Mouse (Mus musculus) thymus, postnatal 10 days (tissue): Measurements from ENCODE around the gene Cobll1.
A peak's percentile ranks its signal among the peaks of the same experiment; 100 is the strongest.

Source experiments
- DNase-seq, 2 experiments: peaks; one replicate each; pipeline ENCODE4 v3.0.0; 2021; ENCODE audit warnings: low spot score in 2 of 2

The Cobll1 gene

DNA sequence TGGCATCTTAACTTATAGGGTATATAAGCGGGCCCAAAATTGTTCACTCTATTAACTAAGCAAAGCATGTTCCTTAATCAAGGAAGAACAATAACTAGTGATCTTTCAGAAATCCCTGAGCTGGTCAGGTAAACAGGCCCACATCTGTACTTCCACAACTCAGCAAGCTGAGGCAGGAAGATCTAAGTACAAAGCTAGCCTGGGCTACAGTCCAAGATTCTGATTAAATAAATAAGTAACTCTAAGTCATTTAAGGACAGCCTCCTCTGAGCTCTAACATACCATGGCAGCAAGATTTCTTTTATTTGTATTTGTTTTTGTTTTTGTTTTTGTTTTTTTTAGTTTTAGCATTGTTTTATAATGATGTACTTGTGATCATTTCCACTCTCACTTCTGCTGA, 42.2 kb downstream of the Cobll1 start:
- no peak for DNase-seq

DNA sequence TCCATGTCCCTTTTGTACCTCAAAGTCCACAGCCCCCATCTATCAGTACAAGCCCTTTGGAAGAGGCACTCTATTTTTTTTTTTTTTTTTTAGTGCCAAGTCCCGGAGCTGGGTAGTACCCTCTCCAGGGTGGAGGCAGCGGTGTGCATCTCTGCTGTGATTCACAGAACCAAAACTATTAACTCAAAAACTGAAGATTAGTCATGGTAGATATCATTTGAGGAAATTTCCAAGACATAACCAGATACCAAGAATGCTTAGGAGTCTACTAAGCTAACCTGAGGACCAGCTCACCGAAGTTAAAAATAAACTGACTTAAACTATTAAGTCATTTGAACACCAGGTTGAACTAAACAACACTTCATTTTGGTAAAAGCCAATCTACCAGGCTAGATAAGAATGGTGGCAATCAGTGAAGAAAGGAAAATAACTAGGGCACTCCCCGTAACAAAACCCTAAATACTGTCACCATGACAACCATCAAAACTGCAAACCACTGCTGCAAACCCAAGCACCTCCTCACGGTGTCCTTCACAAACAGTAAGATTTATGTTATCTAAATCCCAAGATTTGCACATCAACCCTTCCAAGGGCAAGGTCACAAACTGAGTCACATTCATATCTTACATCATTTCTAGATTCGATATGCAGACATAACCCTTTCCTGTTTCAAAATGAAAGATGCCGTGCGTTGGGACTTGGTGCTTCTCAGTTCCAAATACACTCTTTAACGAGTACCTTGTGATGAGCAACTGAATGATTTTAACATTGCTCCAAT, 43.8 kb downstream of the Cobll1 start:
- DNase-seq = no peak

DNA sequence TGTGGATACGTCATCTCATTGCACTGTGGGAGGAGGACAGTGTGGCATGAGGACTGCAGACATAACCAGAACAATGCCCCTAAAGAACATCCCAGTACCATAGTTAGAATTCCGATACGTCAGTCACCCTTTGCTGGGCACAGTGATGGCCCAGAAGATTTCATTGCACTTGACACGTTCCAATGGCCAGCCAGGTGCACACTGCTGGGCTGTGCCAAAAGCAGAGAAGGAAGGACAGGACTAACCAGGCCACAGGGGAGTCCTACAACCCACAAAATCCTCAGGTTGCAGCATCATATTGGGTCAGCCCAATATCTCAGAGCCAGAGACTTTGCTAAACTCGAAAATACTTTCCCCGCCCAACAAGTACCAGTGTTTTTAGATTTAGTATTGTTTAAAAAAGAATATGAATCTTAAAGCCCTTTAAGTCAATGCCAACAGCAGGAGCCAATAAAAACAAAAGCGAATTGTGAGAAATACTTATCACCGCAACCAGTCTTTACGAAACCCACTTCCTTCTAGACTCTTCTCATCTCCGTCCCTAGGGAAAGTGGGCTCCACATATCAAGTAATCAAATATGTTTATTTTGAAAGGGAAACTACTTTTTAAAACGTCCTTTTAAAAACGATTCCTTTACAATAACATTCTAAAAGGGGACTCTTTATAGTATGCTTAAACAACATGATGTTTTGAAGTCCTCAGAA, 46.0 kb downstream of the Cobll1 start:
- no peak for DNase-seq

DNA sequence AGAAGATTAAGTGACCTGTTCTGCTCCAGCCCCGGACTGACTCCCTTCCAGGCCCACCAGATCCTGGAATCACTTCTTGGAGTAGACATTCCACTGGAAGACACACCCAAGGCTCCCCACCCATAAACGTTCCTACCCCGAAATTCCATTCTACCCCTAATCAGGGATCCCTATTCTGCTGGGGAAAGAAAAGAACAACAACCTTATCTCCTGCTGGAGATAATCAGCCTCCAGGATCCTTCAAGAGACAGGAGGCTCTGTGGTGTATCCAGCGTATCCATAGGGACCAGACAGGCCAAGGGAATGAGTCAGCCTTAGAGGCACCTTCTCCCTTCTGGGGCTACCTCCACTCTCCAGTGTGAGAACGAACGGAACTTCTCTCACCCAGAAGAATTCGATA, 47.8 kb downstream of the Cobll1 start:
- no peak for DNase-seq

DNA sequence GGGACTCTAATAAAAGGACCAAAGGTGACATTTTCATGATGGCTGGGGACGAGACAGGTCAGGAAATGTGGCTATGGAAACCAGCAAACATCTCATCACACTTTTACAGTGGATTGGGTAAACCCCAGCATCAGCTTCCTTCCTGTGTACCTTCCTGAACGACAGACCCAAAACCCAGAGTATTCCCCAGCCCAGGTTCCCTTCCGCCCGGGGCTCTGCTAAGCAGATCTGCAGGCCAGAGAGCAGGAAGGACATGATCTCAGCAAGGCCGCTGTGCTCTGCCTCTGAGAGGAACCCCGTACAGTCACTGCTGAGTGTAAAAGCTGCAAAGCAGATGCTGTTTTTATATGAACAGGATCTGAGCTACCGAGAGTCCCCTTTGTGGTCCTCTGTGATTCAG, 49.9 kb downstream of the Cobll1 start:
- DNase-seq = peak; percentile 14 to 24

DNA sequence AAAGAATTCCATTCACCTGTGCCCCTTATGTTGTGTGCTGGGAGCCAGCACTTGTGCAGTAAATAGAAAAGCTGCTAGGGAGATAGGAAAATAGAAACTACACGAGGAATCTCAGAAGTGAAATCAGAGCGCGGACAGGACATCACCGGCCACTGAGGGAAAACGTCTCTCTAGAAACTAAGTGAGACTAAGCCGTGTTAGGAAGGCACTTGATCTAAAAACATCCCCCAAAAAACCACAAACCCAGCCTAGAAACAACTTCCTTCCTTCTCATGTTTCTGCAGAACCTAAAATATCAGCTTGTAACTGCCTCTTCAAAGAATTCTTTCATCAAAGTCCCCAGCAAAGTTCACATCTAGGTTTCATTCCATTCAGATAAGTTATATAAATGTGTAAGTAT, 50.6 kb downstream of the Cobll1 start:
- DNase-seq = peak in 1 of 2 experiments; percentile 29

DNA sequence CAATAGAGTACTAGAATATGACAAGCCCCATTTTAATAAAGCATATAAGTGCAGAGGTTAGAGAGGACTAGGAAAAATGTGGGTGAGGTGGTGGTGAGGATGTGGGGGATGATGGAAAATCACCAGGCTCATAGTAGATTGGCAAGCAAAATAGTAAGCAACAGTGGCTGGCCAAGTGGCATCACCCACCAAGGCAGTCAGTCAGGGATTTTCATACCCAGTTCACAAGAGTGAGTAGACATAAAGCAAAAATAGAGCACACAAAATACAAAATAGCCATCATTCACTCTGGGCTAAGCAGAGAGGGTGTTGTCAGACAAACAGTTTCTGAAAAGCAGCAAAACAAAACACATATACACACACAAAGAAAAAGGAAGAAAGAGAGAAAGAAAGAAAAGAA, 51.6 kb downstream of the Cobll1 start:
- DNase-seq = no peak

DNA sequence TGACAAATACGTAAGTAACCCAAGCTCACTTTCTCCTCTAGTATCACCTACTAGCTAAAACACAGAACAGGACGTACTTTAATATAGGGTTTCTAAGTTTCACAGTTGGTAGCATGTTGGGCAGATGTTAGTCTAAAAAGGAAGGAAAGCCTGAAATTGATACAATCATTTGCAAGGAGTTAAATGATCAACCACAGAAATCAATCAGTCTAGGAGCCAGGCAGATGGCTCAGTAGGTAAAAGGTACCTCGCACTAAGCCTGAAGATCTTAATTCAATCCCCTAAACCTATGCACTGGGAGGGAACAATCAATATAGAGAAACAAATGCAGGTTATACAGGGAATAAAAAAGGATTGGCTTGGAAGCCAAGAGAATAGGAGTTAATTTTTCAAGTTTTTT, 52.0 kb downstream of the Cobll1 start:
- DNase-seq = no peak

DNA sequence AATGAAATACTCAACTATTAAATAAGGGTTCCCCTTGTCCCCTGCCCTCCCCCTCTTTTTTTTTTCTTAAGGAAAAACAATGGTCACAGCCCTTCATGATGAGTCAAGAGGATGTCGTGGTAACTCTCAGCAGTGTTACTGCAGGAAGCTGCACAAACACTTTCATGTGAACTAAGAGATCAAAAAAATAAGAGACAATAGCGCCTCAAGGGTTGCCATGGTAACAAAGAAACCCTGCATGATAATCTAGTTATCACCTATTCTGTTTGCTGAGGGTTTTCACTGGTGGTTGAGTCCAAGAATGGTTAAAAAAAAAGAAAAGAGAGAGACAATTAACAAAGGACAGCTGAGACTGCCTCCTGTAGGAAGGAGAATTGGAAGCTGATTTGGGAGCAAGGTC, 56.5 kb downstream of the Cobll1 start:
- peak in 1 of 2 experiments; percentile 16 for DNase-seq

DNA sequence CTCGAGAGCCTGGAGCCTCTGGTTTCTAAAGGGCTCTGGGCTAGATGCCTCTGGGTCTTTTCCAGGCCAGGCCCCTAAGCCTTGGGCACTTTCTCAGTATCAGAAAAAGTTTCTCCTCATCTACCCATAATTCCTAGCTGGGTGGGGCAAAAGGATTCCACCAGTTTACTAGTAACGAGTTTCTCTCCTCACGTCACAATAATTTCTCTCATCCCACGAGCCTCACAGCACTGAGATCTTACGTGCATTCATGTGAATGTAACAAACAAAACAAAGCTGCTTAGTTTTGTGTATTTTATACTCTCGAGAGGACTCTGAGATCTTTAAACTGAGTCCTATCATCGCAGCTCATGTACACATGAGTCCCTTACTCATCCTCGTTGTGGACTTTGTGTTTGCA, 57.5 kb downstream of the Cobll1 start:
- no peak for DNase-seq

DNA sequence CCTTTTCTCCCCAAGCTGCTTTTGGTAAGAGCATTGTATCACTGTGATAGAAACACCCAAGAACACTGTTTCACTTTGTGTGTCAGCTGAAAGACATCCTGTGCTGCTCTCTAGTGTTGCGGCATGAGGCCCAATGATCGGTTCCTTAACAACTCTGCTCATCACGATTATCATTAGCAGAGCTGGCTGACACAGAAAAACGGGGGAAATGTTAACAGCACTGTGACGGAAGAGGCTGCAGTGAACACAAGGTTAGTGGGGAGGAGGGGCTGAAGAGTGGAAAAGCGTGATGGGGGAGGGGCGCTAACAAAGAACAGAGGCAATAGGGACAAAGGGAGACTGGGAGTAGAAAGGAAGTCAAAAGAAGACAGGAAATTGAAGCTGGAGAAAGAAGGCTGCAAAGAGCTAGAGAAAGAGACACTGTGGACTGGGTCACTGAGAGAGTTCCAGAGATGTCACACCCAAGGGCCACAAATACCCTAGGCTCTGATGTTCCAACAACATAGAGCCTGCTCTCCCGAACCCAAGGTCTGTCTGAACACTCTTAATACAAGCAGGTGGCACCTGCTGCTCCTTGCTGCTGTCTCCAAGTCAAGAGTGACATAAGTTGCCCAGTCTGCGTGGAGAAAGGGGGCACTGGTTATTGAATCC, 58.0 kb downstream of the Cobll1 start:
- DNase-seq = no peak

DNA sequence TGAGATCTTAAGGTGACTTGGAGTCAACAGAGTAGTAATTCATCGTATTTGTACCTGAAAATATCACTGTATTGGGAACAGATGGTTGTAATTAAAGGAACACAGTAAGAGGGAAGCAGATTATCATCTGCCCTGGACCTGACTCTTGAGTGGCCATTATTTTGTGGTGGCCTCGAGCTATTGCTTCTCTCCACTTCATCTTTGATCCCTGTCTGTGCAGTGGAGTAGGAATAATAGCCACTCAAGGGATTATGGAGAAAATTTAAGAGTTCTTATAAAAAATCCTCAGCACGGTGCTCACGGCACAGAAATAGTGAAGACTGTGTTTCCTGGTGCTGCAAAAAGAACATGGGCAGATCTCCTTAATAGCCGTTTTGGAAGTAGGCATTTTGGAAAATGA, 63.6 kb downstream of the Cobll1 start:
- DNase-seq = no peak

DNA sequence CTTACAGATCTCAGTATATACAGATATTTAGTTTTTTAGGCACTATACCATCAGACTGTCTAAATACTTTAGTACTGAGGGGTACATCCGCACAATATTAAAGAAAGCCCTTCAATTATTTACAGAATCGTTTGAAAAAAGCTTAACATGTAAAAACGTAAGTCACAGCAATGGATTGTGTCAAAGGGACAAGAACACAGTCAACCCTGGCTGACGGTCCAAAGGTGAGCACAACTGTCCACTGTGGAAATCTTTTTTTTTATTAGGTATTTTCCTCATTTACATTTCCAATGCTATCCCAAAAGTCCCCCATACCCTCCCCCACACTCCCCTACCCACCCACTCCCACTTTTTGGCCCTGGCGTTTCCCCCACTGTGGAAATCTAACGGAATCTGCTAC, 67.1 kb downstream of the Cobll1 start:
- DNase-seq = no peak

DNA sequence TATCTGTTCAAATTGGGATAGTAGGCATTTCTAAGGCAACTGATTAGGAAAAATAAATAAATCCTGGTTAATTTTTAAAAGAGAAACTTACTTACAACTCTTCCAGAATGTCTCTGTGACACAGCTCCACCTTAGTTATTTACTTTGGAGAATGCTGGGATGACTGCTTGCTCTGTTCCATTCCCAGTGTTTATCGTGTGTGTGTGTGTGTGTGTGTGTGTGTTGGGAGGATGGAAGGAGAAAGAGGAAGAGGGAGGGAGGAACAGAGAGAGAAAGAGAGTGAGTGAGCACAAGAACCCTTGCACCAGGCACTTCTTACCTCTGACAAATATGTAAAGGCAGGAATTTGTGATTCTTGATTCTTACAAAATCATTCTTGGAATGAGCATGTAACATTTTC, 67.7 kb downstream of the Cobll1 start:
- no peak for DNase-seq

DNA sequence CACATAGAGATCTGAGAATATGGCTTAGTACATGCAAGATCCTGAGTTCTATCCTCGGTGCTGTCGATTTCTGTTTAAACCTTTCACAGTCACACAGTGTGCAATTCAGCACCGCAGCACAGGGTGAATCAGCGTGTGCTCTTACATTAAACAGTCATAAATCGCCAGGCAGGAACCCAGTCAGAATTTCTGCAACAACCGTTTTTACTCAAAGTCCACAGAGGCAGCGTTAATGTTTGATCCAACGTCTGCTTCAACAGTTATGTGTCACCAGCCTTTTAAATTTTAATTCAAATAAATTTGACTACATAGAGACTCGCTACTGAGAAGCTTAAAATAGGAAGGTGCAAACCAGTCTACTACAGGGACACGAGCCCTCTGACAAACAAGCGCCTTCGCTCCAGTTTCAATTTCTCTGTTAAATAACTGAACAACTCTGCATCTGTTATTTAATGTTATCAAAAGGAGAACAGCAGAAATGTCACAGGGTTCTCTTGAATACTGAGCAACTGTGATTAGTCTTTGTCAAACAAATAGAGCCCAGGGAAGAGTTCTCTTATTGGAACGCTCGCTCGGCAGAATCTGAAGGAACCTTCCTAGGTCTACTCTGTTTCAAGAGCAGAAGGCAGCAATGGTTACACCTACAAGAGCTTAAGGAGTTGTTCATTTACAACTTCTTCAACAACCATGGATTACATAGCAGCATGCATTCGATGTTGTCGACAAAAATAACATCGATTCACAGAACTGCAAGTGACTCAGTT, 68.3 kb downstream of the Cobll1 start:
- no peak for DNase-seq

DNA sequence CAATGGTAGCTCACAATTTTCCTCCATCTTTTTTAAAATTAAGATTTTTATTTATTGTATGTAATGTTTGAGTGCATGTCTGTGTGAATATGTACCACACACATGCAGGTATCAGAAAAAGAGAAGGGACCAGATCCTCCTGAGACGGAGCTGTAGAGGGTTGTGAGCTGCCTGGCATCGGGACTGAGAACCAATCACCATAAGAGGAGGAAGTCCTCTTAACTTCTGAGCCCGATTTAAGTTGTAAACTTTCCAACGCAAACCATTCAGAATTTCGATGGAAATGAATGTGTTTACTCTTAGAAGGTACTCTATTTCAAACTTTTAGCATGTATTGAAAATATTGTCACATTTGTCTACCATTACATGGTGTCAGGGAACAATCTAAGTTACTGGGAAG, 68.9 kb downstream of the Cobll1 start:
- no peak for DNase-seq

DNA sequence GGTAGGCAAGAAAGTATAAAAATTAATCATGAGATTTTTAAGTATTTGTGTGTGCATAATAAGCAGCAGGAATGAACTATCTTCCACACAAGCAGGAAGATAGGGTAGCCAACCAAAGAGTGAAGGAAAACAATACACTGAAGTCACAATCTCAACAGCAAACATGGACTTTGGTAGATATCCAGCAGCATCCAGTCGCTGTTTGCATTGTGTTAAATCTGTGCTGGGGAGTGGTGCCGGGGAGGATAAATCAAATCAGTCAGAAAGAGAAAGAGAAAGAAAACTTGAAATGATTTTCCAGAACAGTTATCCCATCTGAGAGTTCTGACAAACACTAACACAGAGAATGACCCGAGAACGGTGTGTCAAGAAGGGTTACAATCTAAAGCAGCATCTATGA, 75.2 kb downstream of the Cobll1 start:
- no peak for DNase-seq

DNA sequence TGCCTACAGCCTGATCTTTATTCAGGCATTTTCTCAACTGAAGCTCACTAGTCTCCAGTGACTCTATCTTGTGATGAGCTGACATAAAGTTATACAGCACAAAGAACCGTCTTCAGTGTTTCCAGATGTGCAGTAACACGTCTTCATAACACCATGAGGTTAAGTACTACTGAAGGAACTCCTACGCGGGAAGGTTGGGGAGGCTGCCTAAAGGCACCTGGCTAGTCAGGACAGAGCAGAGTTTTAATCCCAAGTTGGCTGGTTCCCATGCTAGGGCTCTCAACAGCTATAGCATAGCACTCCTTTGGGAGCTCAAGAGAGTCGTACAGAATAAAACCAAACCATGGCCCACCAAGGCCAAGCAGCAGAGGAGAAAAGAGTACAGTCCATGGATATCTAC, 76.6 kb downstream of the Cobll1 start:
- DNase-seq = no peak

DNA sequence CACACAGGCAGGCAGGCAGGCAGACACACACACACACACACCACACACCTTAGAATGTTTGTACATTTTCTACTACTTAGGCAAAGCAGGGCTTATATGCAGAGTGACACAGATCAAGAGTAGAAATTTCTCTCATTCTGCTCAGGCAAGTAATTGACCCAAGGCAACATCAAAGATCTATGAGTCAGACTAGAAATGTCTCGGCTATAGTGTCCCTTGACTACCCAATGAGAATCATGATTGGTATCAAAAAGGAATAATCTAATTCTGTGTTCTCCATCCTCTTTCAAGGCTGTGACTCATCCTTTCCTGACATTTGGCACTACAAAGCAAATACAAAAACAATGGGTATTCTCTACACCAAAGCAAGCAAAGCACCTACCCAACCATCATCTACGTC, 77.5 kb downstream of the Cobll1 start:
- DNase-seq = no peak

DNA sequence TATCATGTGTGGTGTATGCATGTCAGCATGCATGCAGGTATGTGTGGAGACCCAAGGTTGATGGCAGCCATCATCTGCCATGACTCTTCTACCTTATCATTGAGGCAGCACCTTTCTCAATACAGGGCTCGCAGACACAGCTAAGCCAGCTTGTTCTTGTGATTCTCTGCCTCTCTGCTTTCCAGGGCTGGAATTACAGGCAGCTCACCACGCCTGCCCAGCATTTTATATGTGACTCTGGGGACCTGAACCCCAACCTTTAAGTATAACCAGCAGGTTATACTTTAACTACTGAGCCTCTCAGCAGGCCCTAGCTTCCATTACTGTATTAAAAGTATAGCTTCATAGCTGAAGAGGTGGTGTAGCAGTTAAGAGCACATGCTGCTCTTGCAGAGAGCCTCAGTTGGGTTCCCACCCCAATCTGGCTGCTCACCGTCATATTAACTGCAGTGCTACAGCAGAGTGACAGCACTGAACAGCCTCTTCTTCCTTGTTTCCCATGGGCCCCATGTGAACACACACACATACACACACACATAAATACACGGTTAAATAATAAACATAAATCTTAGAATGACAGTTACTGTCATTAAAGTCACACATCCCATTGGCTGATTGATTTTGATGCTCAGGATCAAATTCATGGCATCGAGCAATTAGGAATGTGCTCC, 81.1 kb downstream of the Cobll1 start:
- DNase-seq = no peak

DNA sequence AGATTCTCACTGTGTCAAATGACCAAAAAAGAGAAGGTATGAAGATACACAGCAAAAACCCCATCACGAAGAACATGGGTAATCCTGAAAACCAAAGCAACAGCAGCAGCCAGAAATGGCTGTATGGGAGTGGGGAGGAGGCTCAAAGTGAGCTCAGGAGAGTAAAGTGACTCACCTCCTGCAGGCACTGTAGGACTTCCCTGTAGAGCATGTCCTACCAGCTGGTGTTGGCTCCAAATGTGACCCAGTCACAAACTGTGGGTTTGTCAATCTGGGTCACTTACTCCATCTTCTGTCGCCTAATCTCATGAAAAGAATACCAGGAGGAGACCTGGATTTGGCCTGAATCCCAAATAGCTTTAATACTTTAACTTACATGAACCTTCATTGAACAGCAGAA, 81.9 kb downstream of the Cobll1 start:
- DNase-seq = no peak

DNA sequence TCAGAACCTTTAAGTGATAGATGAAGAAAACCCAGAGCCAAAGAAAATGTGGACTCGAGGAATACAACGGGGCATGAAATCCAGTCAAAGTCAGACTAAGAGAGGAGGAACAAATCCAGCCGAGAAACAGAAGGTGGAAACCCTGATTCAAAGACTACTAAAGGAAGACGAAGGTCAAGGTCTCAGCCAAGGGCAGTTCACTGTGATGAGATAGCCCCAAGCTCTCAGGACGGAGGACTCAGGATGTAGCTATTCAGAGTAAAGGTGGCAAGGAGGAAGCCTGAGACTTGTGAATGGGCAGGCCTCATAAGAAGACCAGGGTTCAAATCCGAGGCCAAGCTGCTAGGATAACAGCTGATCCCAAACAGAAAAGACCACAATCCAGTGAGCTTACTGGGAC, 90.3 kb downstream of the Cobll1 start:
- DNase-seq = no peak
